Mouse (Mus musculus) hindbrain, embryonic 14.5 days (tissue): ENCODE results near the gene Rapgef6. TPM values are rescaled to one million over a fixed set of nuclear protein-coding genes. Genes with fewer than 3 reads are reported as not detected.

Experiments used
- microRNA-seq: library from miRNA; unstranded; fragments of <30 nt; microRNA quantifications from one replicate; pipeline ENCODE4, GENCODE M21; 2016
- polyA plus RNA-seq: library from polyadenylated mRNA; unstranded; fragments of >200 nt; fragmentation: Nextera tagmentation; extraction: Ambion mirVana; gene quantifications from 2 replicates; pipeline ENCODE4 v1.2.1, GENCODE M21; 2014

The Rapgef6 gene
- polyA plus RNA-seq, 1 experiment from 2014 or later, result 31.7 TPM

Small RNA genes lying within 50 kb of the gene (microRNA-seq; reads per million reads assigned to microRNA genes)
- not detected for gene Gm26116

Other genes starting within 250 kb of the Rapgef6 start
- 42.4 and 44.2 TPM in 2 replicates for gene Acsl6, start 219.0 kb upstream of the Rapgef6 start, polyA plus RNA-seq
- gene Meikin, start 152.2 kb upstream of the Rapgef6 start, polyA plus RNA-seq, result not detected in 2 replicates
- 14.2 TPM in 2 replicates for gene Fnip1, start 84.6 kb upstream of the Rapgef6 start, polyA plus RNA-seq